Mouse (Mus musculus): Measurements from ENCODE around the gene Olfr56. TPM values are rescaled to one million over a fixed set of nuclear protein-coding genes. Genes with fewer than 3 reads are reported as not detected.

The Olfr56 gene
- polyA plus RNA-seq, 1 experiment from 2014 or later, result 0.08 TPM

DNA sequence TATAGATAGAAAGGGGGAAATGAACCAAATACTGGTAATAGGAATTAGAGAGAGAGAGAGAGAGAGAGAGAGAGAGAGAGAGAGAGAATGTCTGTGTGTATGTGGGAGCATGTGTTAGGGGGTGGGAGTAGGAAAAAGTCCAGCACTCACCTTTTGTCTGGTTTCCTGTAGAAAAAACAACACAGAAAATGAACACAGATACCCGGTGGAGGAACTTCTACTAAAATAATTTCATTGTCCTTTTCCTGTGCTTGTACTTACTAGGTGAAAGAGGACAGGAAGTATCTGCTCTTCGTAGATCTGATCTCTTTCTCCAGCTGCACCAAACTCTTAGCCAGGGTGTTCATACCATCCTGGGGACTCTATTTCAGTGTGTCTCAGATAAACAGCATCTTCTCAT is 135.5 kb downstream of the Olfr56 start:
- Histone ChIP-seq H3K27ac (ENCODE audit: low read length) (no peak overlapping the region), H3K9ac (replicated peaks; ENCODE audit: low read depth) (no peak overlapping the region), H3K4me1 (ENCODE audit: insufficient read depth, low read depth, low read length) (no peaks in the 10 kb centered on the region), H3K4me2 (replicated peaks; ENCODE audit: low read depth, low read length) (no peak overlapping the region), H3K36me3 (ENCODE audit: insufficient read depth, low read length) (no peaks in the 10 kb centered on the region), H3K9me3 (ENCODE audit: low read length) (no peaks in the 10 kb centered on the region), H3K27me3 (replicated peaks; ENCODE audit: insufficient read depth, low read length) (no peaks in the 10 kb centered on the region), H3K4me3 (ENCODE audit: low read depth, low read length) (no peak overlapping the region)
- TF ChIP-seq EP300 (IDR thresholded peaks at IDR 0.05) (no peak), CTCF (IDR thresholded peaks at IDR 0.05) (no peak)
- WGBS, result 29% methylated on average over 2 of the region's 2 CpGs
- ATAC-seq (no peak), DNase-seq (ENCODE audit: low spot score) (no peak)

DNA sequence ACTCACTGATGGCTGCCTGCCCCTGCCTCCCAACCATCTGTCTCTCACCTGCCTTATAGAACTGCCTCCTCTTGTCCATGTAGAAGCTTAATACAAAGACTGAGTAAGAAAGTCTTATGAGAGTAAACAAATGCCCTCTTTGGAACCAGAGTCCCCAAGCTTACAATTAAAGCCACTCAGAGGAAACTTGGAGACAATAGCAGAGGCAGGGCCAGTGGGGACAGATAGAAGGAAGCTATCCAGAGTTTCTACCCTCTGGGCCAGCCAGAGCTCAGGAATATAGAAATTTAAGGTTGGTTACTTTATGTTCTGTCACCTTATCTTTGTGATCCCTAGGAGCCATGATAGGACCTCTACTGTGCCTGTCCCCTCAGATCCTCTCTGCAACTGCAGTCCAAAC is 136.1 kb downstream of the Olfr56 start, which contains the start of gene Olfr1396:
Olfr1396 (minus strand) TSS at position 101 of the 400 bp plus-strand sequence.
- Histone ChIP-seq H3K4me1 (ENCODE audit: insufficient read depth, low read depth, low read length) (no peaks in the 10 kb centered on the region), H3K36me3 (ENCODE audit: insufficient read depth, low read length) (no peaks in the 10 kb centered on the region), H3K27ac (ENCODE audit: low read length) (no peak within 1 kb of the TSS), H3K9ac (replicated peaks; ENCODE audit: low read depth) (no peak within 1 kb of the TSS), H3K9me3 (ENCODE audit: low read length) (no peaks in the 10 kb centered on the region), H3K4me2 (replicated peaks; ENCODE audit: low read depth, low read length) (no peak within 1 kb of the TSS), H3K27me3 (replicated peaks; ENCODE audit: insufficient read depth, low read length) (no peaks in the 10 kb centered on the region), H3K4me3 (ENCODE audit: low read depth, low read length) (no peak within 1 kb of the TSS)
- no peak for DNase-seq (ENCODE audit: low spot score)
- ATAC-seq, result no peak
- TF ChIP-seq EP300 (IDR thresholded peaks at IDR 0.05) (no peak), CTCF (IDR thresholded peaks at IDR 0.05) (no peak)

DNA sequence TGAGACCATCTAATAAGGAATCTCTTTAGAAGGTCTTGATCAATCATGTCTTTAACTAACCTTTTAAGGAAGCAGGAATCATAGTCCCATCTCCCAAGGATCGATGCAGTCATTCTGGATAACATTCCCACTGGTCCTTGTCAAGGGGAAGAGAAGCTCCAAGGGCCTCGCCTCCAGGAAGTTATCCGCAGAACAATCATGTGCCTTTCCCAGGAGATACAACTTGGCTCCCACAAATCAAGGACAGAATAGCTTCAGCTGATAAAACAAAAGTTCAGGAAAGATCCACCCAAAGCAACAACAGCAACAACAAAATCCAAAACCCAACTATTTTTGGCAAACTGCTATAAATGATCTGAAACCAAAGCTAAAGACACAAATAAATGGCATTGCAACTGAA is 140.9 kb downstream of the Olfr56 start:
- H3K4me3 ChIP-seq (ENCODE audit: low read depth, low read length), result no peak overlapping the region
- no peak overlapping the region for H3K9ac ChIP-seq (replicated peaks; ENCODE audit: low read depth)
- no peaks in the 10 kb centered on the region for H3K27me3 ChIP-seq (replicated peaks; ENCODE audit: insufficient read depth, low read length)
- no peak for TF ChIP-seq EP300 (IDR thresholded peaks at IDR 0.05)
- TF ChIP-seq CTCF (IDR thresholded peaks at IDR 0.05), result no peak
- no peak overlapping the region for H3K4me2 ChIP-seq (replicated peaks; ENCODE audit: low read depth, low read length)
- no peak overlapping the region for H3K27ac ChIP-seq (ENCODE audit: low read length)
- no peaks in the 10 kb centered on the region for H3K9me3 ChIP-seq (ENCODE audit: low read length)
- 76% methylated on average over 3 of the region's 3 CpGs for WGBS
- no peak for DNase-seq (ENCODE audit: low spot score)
- H3K36me3 ChIP-seq (ENCODE audit: insufficient read depth, low read length), result no peaks in the 10 kb centered on the region
- ATAC-seq, result no peak
- H3K4me1 ChIP-seq (ENCODE audit: insufficient read depth, low read depth, low read length), result no peaks in the 10 kb centered on the region

DNA sequence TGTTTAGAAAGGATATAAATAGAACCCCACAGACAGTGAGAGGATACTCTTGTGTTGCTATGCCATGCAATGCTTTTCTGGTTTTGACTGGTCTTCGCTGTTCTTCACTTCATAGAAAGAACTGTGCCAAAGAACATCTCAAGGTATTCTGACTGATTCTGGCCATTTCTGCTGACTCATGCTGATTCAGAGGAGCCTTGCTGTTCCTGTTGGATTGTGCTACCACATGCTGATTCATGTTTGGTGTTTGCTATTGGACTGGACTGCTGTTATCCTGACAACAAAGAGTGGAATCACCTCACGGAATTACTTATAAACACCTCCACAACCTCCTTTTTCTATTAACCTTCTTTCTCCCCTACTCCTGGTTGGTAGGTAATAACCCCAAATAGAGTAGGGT is 145.5 kb downstream of the Olfr56 start:
- Histone ChIP-seq H3K4me2 (replicated peaks; ENCODE audit: low read depth, low read length) (no peak overlapping the region), H3K27ac (ENCODE audit: low read length) (no peak overlapping the region), H3K4me1 (ENCODE audit: insufficient read depth, low read depth, low read length) (no peaks in the 10 kb centered on the region), H3K4me3 (ENCODE audit: low read depth, low read length) (no peak overlapping the region), H3K27me3 (replicated peaks; ENCODE audit: insufficient read depth, low read length) (no peaks in the 10 kb centered on the region), H3K9ac (replicated peaks; ENCODE audit: low read depth) (no peak overlapping the region), H3K36me3 (ENCODE audit: insufficient read depth, low read length) (no peaks in the 10 kb centered on the region), H3K9me3 (ENCODE audit: low read length) (no peaks in the 10 kb centered on the region)
- no peak for DNase-seq (ENCODE audit: low spot score)
- TF ChIP-seq CTCF (IDR thresholded peaks at IDR 0.05) (no peak), EP300 (IDR thresholded peaks at IDR 0.05) (no peak)
- ATAC-seq, result no peak
- 89% methylated on average over 2 of the region's 2 CpGs for WGBS

DNA sequence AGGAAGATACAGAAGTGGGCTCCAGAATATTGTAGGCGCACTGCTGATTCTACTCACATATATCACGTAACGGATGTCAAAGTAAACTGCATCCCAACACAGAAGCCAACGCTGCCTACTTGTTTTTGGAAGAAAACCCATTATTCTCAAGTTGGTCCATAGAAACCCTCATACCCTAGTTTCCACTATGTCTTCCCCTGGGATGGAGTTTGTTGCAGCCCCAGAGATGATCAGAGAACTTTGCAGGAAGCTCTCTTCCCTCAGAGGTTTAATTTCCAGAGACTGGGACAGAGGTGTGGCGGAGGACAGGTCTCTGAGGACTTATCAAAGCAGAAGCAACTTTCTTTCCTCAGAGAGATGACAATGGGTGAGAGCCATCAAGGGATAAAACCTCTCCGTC is 163.3 kb downstream of the Olfr56 start, which contains the start of gene Olfr1395:
Olfr1395 (plus strand) TSS at position 301 of the 400 bp plus-strand sequence.
- Histone ChIP-seq H3K4me2 (replicated peaks; ENCODE audit: low read depth, low read length) (no peak within 1 kb of the TSS), H3K27ac (ENCODE audit: low read length) (no peak within 1 kb of the TSS), H3K27me3 (replicated peaks; ENCODE audit: insufficient read depth, low read length) (no peaks in the 10 kb centered on the region), H3K4me3 (ENCODE audit: low read depth, low read length) (no peak within 1 kb of the TSS), H3K4me1 (ENCODE audit: insufficient read depth, low read depth, low read length) (no peaks in the 10 kb centered on the region), H3K9ac (replicated peaks; ENCODE audit: low read depth) (no peak within 1 kb of the TSS), H3K9me3 (ENCODE audit: low read length) (no peaks in the 10 kb centered on the region), H3K36me3 (ENCODE audit: insufficient read depth, low read length) (no peaks in the 10 kb centered on the region)
- ATAC-seq (no peak), DNase-seq (ENCODE audit: low spot score) (no peak)
- TF ChIP-seq CTCF (IDR thresholded peaks at IDR 0.05) (no peak), EP300 (IDR thresholded peaks at IDR 0.05) (no peak)
- 91% methylated on average over 6 of the region's 6 CpGs for WGBS

DNA sequence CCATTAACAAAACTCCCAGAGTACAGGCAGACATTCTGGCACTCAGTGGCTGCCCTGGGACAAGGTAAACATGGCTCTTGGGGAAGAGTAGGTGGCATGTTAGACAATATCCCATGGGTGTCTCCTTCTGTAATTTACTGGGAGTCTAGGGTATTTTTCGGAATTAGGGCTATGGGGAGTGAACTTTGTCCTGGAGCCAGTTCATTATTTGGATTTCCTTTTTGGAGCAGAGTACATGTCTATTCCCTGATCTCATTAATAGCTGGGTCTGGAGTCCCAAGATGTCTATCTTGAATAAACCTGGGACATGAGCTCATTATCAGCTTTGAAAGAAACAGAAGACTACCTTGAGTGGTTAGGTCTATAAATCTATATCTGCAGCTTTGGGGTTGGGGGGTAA is 175.4 kb downstream of the Olfr56 start, which contains the start of gene Olfr1394:
Olfr1394 (plus strand) TSS at position 301 of the 400 bp plus-strand sequence.
- H3K9ac ChIP-seq (replicated peaks; ENCODE audit: low read depth), result no peak within 1 kb of the TSS
- no peaks in the 10 kb centered on the region for H3K4me1 ChIP-seq (ENCODE audit: insufficient read depth, low read depth, low read length)
- DNase-seq (ENCODE audit: low spot score) (no peak), ATAC-seq (no peak)
- H3K27me3 ChIP-seq (replicated peaks; ENCODE audit: insufficient read depth, low read length), result no peaks in the 10 kb centered on the region
- H3K36me3 ChIP-seq (ENCODE audit: insufficient read depth, low read length), result no peaks in the 10 kb centered on the region
- H3K4me2 ChIP-seq (replicated peaks; ENCODE audit: low read depth, low read length), result no peak within 1 kb of the TSS
- TF ChIP-seq CTCF (IDR thresholded peaks at IDR 0.05) (no peak), EP300 (IDR thresholded peaks at IDR 0.05) (no peak)
- no peaks in the 10 kb centered on the region for H3K9me3 ChIP-seq (ENCODE audit: low read length)
- H3K4me3 ChIP-seq (ENCODE audit: low read depth, low read length), result no peak within 1 kb of the TSS
- H3K27ac ChIP-seq (ENCODE audit: low read length), result no peak within 1 kb of the TSS
- 86% methylated on average over 1 of the region's 1 CpGs for WGBS

Data from lung, postnatal 0 days (tissue).